Mouse (Mus musculus): ENCODE data around the gene Riox2.

Riox2 gene

DNA sequence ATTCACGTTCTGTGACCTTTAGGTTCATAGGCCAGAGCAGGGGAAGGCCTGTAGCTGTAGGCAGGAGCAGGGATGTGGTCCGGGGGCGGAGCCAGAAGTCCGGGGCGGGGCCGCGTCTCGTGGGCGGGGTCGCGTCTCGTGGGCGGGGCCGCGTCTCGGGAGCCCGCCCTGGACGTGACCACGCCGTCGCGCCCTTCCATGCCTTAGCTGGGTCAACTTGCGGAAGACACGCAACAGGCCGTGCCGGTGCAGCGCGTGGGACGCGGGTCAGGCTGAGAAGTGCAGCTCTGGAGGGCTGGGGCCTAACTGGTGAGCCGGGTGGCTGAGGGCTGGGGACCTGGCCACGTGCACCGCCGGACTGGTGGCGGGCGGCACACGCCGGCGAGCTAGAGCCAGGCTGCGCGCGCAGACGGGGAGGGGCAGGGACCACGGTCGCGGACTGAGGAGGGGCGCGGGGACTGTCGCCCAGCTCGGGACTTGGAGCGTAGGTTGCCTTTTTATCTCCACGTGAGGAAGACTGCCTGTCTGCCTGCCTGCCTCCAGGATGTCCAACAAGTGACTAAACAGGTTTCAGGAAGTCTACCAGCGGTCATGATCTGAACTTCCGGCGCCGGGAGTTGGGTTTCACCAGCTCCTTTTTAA, at the start of gene Riox2:
Riox2 (plus strand) TSS at position 139 of the 642 bp plus-strand sequence.
- peak; percentile 81 for DNase-seq

DNA sequence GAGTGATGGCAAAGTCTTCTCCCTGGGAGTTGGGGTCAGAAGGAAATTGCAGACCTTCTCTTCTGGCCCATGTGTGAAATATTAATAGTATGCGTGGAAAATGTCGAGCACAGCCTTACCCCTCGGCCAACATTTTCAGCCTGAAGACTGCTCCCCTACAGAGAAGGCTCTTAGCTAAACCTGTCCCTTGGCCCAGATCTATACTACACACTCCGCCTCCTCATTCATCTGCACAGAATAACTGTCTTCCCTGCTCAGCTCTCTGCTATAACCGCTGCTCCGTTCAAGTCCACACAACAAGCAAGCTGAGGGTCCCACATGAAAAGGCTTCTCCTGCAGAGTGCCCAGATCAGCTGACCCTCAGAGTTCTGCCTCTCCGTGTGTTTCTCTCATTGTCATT, 43.6 kb upstream of the Riox2 start:
- DNase-seq = no peak

DNA sequence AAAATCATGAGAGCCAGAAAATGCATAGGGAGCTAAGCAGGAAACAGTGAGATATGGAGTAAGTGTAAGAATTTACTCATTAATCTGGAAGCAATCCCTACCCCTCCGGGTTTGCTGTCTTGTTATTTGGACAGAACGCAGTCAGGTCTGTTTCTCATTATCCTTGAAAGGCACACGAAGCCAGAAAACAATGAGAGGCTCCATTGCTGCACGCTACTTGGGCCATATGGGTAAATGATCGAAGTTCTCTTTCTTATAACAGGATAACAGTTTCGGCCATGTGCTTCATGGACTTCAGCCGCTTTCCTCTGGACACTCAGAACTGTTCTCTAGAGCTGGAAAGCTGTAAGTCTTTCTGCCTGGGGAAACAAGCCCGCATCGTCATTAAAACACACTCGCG, 38.4 kb upstream of the Riox2 start:
- DNase-seq = no peak

DNA sequence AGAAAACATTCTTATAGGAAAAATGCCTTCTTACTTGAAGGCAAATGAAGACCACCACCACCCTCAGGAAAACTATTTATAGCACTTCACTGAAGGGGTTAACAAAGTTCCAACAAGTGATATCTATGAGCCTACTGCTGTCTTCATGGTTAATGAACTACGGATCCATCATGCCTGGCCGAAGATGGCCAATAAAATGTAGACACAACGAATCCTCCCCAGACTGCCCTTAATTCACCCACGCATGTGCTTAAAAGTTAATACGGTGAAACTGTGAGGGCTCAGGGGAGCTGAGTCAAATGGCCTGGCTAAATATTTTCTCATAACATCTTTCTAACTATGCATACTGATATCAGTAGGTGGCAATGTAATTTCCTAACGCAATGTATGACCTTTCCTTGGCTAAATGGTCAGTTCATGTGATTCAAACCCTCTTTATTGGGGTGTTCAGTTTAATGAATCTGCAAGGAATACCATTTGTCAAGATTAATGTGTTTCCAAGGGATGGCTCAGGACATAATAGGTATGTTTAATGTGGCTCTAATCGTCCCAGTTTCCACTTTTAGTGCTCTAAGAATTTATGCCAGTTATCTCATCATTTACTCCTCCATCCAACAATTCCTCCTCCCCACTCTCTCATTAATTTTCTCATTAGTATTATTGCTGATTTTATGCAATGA, 26.6 kb upstream of the Riox2 start:
- no peak for DNase-seq

DNA sequence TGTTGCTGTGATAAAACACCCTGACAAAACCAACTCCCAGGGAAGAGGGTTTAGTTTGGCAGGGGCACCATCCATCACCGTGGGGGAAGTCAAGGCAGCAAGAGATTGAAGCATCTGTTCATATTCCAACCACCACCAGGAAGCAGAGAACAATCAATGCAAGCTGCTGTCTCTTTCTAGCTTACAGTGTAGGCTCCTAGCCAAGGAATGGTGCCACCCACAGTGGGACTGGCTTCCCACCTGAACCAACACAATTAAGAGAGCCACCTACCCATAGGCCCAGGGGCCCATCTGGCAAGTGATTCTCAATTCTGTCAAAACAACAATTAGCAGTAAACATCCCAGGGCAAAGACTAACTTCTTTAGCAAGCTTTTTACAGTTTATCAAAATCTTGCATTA, 23.4 kb upstream of the Riox2 start:
- no peak for DNase-seq

DNA sequence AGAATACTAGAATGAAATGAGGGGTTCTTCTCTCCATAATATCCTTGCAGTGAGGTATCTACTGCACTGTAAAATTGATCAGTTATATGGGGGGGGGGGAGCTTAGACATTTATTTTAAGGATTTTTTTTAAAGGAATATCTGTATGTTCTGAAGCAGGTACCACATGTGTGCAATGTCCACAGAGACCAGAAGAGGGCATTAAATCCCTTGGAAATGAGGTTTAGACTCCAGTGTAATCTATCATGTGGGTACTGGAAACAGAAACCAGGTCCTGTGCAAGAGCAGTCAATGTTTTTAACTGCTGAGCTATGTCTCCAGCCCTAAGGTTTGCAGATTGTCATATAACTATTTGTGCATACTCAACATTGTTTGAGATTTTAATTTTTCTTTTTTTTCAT, 22.5 kb upstream of the Riox2 start:
- no peak for DNase-seq

DNA sequence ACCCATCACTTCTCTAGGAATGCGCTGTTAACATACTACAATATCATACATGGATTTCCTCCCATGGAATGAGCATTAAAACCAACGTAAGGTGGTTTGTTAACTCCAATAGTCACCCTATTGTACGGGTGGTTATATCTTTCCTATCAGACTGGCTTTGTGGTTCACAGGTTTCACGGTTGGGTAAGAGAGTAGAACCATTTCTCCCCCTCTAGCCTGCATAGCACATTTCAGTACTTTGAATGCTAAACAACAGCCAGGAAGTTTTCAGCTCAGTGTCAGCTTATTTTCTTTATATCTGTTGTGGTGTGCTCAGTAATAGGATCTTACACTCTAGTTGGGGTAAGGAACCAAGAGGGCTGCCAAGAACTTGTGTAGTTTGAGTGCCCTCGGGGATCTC, 19.8 kb upstream of the Riox2 start:
- DNase-seq = no peak

DNA sequence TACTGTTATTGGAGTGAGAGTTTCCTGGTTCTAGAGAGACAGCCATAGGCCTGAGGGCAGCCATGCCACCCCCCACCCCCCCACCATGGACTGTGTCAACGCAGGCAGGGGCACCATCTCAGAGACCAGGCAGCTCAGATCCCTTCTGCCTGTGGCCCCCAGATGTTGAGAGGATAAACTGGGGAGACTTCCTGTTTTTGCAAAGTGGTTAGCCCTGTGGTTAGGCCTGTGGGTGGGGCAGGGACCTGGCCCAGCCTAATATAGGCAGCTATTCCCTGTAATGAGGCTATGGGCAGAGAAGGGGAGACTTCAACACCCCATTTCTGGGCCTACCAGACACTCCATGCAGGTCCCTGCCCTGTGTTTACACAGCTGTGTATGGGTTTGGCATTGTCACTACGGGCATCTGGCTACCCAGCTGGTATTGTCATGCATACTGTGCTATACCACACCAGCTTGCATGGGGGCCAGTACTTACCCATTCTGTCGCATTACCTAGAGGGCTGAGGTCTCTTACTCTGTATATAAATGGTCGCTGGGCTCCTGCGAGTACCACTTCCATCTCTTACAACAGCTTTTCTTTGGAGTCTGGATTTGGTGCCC, 12.2 kb upstream of the Riox2 start:
- peak; percentile 20 for DNase-seq

DNA sequence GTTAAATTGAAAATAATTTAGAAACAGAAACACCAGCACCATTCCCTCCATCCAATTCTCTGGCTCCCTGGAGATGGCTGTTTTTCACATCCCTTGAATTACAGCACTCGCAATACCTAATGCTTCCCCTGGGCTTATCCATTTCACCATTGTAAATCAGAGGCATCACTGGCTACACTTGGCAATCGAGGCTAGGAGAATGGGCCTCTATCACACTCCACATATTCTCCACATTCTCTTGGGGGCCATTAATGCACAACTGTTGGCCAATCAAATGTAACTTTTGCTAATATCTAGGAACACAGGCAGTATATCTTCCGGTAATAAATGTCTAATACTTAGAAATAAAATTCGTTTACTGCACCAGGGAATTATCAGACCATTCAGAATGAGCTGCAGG, 8.0 kb upstream of the Riox2 start:
- no peak for DNase-seq

DNA sequence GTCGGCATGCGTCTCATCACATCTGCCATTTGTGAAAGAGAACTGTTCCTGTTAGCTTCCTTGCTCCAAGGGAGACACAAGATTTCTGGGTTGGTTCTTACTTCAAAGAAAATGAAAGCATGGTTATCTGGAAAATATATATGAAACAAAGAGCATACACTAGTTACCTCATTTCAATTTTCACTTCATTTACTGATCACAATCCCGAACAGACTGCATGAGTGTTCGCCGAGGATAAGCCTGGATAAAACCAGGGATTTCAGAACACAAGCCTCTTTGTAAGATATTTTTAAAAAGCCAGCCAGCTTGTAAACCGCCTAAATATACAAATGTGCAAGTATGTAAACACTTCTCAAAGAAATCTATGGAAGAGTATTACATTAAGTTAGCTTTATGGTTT, 7.6 kb upstream of the Riox2 start:
- DNase-seq = no peak

DNA sequence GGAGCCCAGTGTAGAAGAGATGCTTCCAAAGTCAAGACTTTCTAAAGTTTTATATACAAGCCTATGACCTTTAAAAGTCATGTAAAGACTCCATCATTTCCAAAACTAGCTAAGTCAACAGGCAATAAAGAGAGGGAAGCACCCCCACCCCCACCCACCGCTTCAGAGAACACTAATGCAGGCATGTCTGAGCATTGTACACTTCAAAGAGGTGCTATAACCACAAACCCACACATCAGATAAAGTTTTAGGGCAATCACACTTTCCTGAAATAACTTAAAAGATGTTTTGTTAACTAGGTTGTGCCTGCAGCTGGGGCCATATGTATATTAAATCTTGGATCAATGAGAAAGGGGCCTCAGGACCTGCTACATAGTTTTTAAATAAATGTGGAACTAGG, 1.7 kb upstream of the Riox2 start:
- DNase-seq = no peak

DNA sequence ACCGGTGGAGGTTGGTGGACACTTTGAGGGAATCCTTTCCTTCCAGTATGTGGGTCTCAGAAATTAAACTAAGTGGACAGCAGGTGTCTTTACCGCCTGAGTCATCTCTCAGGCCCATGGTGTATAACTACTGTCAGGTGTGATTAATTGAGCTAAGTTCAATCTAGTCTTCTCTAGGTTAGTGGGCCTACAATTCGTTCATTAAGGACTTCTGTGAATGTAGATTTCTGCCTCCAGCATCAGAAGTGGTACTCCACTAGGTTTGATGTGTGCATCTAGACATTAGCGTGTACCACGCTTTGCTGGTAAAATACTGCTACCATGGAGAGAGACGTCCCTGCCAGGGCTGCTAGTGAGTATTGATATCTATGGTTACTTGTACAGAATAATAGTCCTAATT, 971 bp downstream of the Riox2 start:
- no peak for DNase-seq

DNA sequence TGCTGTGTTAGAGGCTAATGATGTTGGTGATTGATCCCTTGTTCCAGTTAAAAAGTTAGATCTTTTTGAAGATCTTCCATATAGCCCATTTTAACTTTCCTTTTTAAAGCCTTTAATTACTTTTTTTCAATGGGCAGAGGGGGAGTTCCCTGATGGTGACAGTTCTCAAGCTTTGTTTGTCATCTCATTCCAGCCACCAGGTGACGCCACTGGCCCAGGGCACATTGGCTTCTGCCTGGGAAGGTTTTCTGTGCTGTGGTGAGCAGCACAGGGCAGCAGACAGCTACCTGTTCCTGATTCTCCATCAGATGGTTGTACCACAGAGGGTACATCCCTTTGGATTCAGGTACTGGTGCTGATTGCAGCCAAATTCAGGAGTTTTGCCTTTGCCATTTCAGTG, 3.2 kb downstream of the Riox2 start:
- DNase-seq = peak; percentile 82

DNA sequence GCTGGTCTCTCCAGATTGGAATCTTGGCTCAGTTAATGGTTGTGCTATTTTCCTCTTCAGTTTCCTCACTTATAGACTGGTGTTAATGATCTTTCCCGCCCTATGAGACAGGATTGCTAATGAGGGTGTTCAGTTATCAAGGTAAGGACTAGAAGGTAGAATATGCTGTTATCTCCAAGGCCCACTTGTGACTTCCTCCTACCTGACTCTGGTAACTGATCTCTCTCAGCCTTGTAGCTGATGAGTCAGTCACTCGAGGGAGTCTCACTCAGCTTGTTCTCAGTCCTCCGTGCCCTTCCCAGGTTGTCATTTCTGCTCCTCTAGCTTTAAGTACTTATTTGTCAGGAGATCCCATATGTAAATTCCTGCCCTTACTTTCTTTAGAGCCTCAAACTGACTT, 6.4 kb downstream of the Riox2 start:
- DNase-seq = no peak

DNA sequence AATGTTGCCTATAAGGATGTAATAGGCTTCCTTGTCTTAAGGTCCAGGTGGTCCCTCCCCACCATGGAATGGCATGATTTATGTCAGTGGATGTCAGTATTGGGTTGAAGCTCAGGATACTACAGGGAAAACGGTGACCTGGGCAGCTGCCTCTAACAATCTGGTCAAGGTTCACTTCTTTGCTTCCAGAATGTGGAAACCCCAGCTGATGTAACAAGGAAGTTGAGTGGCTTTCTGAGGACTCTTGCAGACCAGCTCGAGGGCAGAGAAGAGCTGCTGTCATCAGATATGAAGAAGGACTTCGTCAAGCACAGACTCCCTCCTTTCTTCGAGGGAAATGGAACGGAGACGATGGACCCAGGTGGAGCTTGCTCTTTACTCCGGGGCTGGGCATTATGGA, 15.7 kb downstream of the Riox2 start:
- DNase-seq = peak; percentile 6

DNA sequence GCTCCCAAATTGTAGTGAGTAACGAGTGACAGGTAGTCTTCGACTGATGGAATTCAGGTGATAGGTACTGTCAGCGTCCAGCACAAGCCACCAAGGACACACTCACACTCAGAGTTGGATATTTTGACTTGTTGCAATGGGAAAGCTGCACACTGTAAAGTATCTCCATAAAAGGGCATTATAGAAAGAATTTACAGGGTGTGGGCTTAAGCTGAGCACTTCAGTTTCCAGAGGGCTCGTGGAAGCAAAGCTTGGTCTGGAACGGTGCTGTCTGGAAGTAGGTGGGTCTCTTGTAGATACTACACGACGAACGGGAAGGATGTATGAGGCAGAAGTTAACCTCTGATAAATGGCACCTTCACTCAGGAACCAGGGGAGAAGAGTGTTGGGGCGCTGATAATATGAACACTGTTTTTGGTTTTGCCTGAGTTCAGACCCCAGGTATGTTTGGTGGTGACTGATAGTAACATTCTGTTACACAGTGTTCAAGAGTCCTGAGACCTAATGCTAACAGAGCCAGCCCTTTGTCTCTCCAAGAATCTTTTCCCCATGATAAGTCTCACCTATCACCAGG, 16.5 kb downstream of the Riox2 start:
- DNase-seq = no peak

DNA sequence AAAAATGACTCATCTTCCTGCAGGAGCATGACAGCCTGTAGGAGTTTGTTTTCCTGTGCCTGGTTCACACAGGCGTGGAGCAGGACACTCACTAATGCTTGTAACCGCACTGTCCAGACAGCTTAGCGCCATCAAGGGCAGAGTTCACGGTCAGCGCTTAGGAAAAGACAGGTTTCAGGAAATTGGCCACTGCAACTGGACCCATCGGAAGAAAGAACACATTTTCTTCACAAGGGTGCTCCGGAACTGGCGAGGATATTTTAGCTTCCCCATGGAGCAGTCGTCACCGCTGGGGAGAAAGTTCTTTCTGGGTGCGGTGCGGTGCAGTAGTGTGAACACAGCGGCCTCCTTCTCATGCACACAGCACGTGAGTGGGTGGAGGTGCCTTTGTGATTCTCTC, 21.6 kb downstream of the Riox2 start:
- DNase-seq = no peak

DNA sequence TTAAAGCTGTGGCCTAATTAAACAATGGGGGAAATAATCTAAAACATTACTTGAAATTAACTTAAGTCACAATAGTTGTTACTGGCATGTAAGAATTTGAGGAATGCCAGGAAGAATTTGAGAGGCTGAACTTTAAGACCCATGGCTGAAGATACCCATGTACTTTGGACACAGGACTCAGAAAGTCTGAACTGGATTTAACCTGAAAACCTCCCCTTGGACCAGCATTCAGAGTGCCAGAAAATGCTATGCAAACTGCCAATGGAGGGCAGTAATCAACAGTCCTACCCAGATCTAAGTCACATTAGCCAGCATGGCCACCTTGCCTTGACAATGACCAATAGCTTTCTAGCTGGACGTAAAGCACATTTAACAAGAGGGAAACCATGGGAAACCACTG, 26.4 kb downstream of the Riox2 start:
- no peak for DNase-seq

DNA sequence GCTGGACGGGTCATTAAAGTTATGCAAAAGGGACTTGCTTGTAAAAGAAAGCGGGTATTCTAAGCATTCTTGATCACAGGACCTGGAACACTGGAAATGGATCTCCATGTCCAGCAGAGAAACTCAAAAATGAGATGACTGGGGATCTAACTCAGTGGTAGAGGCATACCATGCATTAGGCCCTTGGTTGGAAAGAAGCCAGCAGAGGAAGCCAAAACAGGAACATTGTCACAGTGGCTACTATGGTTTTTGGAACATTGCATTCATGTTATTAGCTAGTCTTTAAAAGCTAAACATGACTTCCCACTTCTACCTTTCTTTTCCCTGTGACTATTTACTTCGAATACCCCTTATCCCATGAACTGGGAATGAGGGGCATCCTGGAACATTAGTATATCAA, 27.6 kb downstream of the Riox2 start:
- no peak for DNase-seq

DNA sequence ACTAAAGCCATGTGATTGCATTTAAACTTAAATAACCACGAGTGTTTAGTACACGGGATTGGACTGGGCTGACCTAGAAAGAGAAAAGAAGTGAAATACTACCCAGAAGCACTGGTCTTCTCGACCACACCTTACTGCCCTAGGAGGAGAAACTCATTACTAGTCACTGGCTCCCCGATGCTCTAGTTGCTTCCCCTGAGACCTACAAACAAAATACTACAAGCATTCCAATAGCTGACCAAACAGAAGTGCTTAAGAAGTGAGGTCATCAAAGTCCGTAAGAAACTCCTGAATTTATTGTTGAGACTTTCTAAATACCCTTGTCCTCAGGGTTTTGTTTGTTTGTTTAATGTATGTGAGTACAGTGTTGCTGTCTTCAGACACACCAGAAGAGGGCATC, 38.3 kb downstream of the Riox2 start:
- no peak for DNase-seq

DNA sequence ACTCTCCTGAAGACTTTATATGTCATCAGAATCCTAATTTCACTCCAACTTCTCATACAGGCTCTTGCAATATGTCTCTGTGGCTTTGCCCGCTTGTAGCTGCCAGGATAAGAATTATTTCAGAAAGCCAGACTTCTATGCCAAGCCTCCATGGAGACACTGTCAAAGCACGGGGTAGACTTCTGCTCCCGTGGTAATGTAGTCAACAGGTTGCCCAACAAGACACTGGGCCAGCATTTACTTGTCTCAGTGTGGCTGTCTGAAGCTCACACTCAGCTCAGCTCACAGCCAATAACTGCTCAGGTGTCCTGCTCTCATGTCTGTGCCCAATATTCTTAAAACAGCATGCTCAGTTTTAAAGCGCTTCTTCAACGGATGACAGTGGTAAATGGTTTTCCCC, 43.6 kb downstream of the Riox2 start:
- DNase-seq = no peak

DNA sequence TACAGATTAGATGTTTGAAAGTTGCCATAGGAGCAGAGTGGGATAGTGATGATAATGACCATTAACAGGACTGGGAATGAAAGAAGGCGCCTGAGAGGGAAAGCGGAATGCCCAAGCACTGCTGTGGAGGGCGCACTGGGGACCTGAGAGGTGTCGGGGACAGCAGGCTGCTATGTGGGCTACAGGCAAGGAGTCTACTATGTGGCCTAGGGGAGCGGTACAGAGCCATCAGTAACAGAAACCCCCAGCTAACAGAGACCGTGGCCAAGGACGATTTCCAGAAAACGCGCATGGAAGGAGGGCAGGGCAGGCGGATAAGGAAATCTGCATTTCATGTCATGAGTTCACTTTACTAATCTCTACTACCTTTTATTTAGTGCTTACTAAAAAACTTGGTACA, 45.4 kb downstream of the Riox2 start:
- no peak for DNase-seq

DNA sequence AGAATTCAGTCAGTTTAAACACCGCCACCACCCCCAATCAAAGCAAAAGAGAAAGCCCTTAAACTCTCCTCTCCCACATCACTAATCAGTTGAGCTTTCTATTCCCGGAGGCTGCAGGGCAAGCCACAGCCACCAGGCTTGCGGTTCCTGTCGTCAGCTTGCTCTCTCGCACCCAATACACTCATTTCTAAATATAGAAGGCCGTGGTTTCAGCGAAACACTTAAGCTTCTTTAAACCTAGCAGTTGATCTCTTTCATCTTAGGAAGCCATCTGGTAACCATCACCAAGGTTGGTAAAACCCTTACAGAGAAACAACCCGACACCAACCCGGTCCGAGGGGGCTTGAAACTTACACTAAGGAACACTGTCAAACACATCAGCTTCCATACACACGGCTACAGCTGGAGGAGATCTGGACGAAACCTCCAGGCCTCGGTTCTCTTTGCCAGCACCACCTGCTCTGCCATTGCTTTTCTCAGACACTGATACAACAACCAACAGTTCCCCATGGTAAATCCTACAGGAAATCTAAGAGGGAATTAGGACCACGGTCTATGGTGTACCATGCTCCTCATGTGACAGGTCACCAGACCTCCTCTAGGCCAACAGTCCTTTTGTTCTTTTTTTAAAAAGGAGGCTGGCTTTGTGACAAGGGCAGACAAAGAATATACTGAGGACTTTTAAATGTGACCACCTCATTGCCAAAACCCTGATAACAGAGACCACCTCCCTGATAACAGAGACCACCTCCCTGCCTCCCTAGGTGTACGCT, 46.1 kb downstream of the Riox2 start:
- DNase-seq = no peak
